Mouse (Mus musculus) forebrain, embryonic 12.5 days (tissue): ENCODE results near the gene Fgr. TPM values are rescaled to one million over a fixed set of nuclear protein-coding genes. Genes with fewer than 3 reads are reported as not detected.

Experiments
- ATAC-seq: fragments of 200-750 bp; cut with Nextera tagmentation; 2 replicates; pipeline ENCODE4 v1.8.0; 2017; ENCODE audit warnings: moderate TSS enrichment; ENCODE audit not compliant: low FRiP score
- H3K27ac ChIP-seq: fragments of 300-500 bp; sonication (generic); 2 replicates; pipeline ENCODE4 v1.5.1; 2016; ENCODE audit warnings: mild to moderate bottlenecking
- H3K27me3 ChIP-seq: fragments of 300-500 bp; sonication (generic); 2 replicates; pipeline ENCODE4 v1.6.1; 2016; ENCODE audit warnings: mild to moderate bottlenecking
- H3K36me3 ChIP-seq: fragments of 300-500 bp; sonication (generic); replicated peaks from 2 replicates; pipeline ENCODE4 v1.6.1; 2016; ENCODE audit warnings: mild to moderate bottlenecking
- H3K4me1 ChIP-seq: fragments of 300-500 bp; sonication (generic); 2 replicates; pipeline ENCODE4 v1.6.1; 2016
- H3K4me2 ChIP-seq: fragments of 300-500 bp; sonication (generic); 2 replicates; pipeline ENCODE4 v1.6.1; 2016; ENCODE audit warnings: mild to moderate bottlenecking, moderate library complexity
- H3K4me3 ChIP-seq: fragments of 300-500 bp; sonication (generic); replicated peaks from 2 replicates; pipeline ENCODE4 v1.5.1; 2016; ENCODE audit warnings: mild to moderate bottlenecking
- H3K9ac ChIP-seq: fragments of 300-500 bp; sonication (generic); 2 replicates; pipeline ENCODE4 v1.6.1; 2016; ENCODE audit warnings: mild to moderate bottlenecking
- H3K9me3 ChIP-seq: fragments of 300-500 bp; sonication (generic); 2 replicates; pipeline ENCODE4 v1.6.1; 2016
- WGBS: fragments of 180-500 bp; shearing (Covaris S2); methylation state at CpG from one replicate; pipeline ENCODE4 v1.1.7; 2016; 5-methylcytosine and 5-hydroxymethylcytosine counted together
- polyA plus RNA-seq: library from polyadenylated mRNA; unstranded; fragments of >200 nt; fragmentation: Nextera tagmentation; extraction: Ambion mirVana; gene quantifications from 2 replicates; pipeline ENCODE4 v1.2.1, GENCODE M21; 2016

The Fgr gene
- polyA plus RNA-seq, 1 experiment from 2014 or later: 0.20 TPM

GRCm38 (mm10) chr4:133024404-133024803 lies 50.5 kb downstream of the Fgr start:
- H3K27me3 ChIP-seq: no peaks in the 10 kb centered on the region
- no peak overlapping the region for H3K4me3 ChIP-seq
- H3K9me3 ChIP-seq: no peaks in the 10 kb centered on the region
- peaks cover 89% of the 10 kb centered on the region for H3K4me1 ChIP-seq
- 23% methylated on average over 4 of the region's 4 CpGs for WGBS
- ATAC-seq: no peak
- no peak overlapping the region for H3K4me2 ChIP-seq
- H3K27ac ChIP-seq: peak overlapping the region; percentile 8; the same call in 1 of the 2 replicates
- no peaks in the 10 kb centered on the region for H3K36me3 ChIP-seq
- no peak overlapping the region for H3K9ac ChIP-seq

- Histone ChIP-seq H3K36me3 (no peaks in the 10 kb centered on the region), H3K4me2 (no peak overlapping the region; the same call in 1 of the 2 replicates), H3K9me3 (no peaks in the 10 kb centered on the region), H3K27ac (peak overlapping the region; percentile 56), H3K27me3 (no peaks in the 10 kb centered on the region), H3K4me3 (no peak overlapping the region), H3K4me1 (peaks cover 86% of the 10 kb centered on the region), H3K9ac (peak overlapping the region; percentile 25; the same call in 1 of the 2 replicates)
- no peak for ATAC-seq
- WGBS: 23% methylated on average over 10 of the region's 10 CpGs
Measured at GRCm38 (mm10) chr4:133024969-133025685, 51.2 kb downstream of the Fgr start.

- Histone ChIP-seq H3K9me3 (no peaks in the 10 kb centered on the region), H3K9ac (0 out of 2 replicates have a peak overlapping the region, but pooled peaks have one; percentile 17), H3K27me3 (no peaks in the 10 kb centered on the region), H3K4me2 (no peak overlapping the region), H3K4me1 (peaks cover 75% of the 10 kb centered on the region), H3K27ac (peak overlapping the region; percentile 50), H3K4me3 (no peak overlapping the region), H3K36me3 (no peaks in the 10 kb centered on the region)
- 80% methylated on average over 10 of the region's 10 CpGs for WGBS
- no peak for ATAC-seq
Measured at GRCm38 (mm10) chr4:133026272-133026671, 52.4 kb downstream of the Fgr start.

GRCm38 (mm10) chr4:133026826-133027375 lies 53.0 kb downstream of the Fgr start:
- no peak for ATAC-seq
- H3K9me3 ChIP-seq: no peaks in the 10 kb centered on the region
- H3K4me3 ChIP-seq: no peak overlapping the region
- 12% methylated on average over 2 of the region's 2 CpGs for WGBS
- no peaks in the 10 kb centered on the region for H3K27me3 ChIP-seq
- no peak overlapping the region for H3K4me2 ChIP-seq
- H3K9ac ChIP-seq: 0 out of 2 replicates have a peak overlapping the region, but pooled peaks have one; percentile 17
- 0 out of 2 replicates have a peak overlapping the region, but pooled peaks have one; percentile 50 for H3K27ac ChIP-seq
- H3K4me1 ChIP-seq: peaks cover 68% of the 10 kb centered on the region
- H3K36me3 ChIP-seq: no peaks in the 10 kb centered on the region

- H3K27me3 ChIP-seq: no peaks in the 10 kb centered on the region
- H3K36me3 ChIP-seq: no peaks in the 10 kb centered on the region
- H3K4me3 ChIP-seq: no peak overlapping the region
- H3K4me1 ChIP-seq: peaks cover 60% of the 10 kb centered on the region
- no peaks in the 10 kb centered on the region for H3K9me3 ChIP-seq
- no peak overlapping the region for H3K9ac ChIP-seq
- no peak overlapping the region for H3K4me2 ChIP-seq
- 59% methylated on average over 10 of the region's 10 CpGs for WGBS
- no peak overlapping the region for H3K27ac ChIP-seq
- ATAC-seq: no peak
Measured at GRCm38 (mm10) chr4:133027721-133028120, 53.8 kb downstream of the Fgr start.

- no peak overlapping the region for H3K4me3 ChIP-seq
- no peak overlapping the region for H3K27ac ChIP-seq
- 92% methylated on average over 6 of the region's 6 CpGs for WGBS
- no peaks in the 10 kb centered on the region for H3K27me3 ChIP-seq
- H3K9ac ChIP-seq: no peak overlapping the region
- H3K36me3 ChIP-seq: no peaks in the 10 kb centered on the region
- no peak overlapping the region for H3K4me2 ChIP-seq
- no peaks in the 10 kb centered on the region for H3K9me3 ChIP-seq
- ATAC-seq: no peak
- H3K4me1 ChIP-seq: peaks cover 55% of the 10 kb centered on the region
Measured at GRCm38 (mm10) chr4:133028193-133028592, 54.3 kb downstream of the Fgr start.

GRCm38 (mm10) chr4:133028875-133029274 lies 55.0 kb downstream of the Fgr start:
- no peak overlapping the region for H3K4me2 ChIP-seq
- H3K9ac ChIP-seq: no peak overlapping the region
- no peaks in the 10 kb centered on the region for H3K36me3 ChIP-seq
- H3K27me3 ChIP-seq: no peaks in the 10 kb centered on the region
- ATAC-seq: no peak
- no peak overlapping the region for H3K4me3 ChIP-seq
- H3K4me1 ChIP-seq: peaks cover 49% of the 10 kb centered on the region
- WGBS: 84% methylated on average over 6 of the region's 6 CpGs
- H3K9me3 ChIP-seq: no peaks in the 10 kb centered on the region
- no peak overlapping the region for H3K27ac ChIP-seq

- H3K4me1 ChIP-seq: peaks cover 19% of the 10 kb centered on the region
- H3K36me3 ChIP-seq: no peaks in the 10 kb centered on the region
- no peaks in the 10 kb centered on the region for H3K9me3 ChIP-seq
- H3K27me3 ChIP-seq: peaks cover 25% of the 10 kb centered on the region
- no peak overlapping the region for H3K4me2 ChIP-seq
- H3K27ac ChIP-seq: no peak overlapping the region
- WGBS: 90% methylated on average over 8 of the region's 8 CpGs
- ATAC-seq: no peak
- no peak overlapping the region for H3K4me3 ChIP-seq
- no peak overlapping the region for H3K9ac ChIP-seq
Measured at GRCm38 (mm10) chr4:133032410-133033095, 58.7 kb downstream of the Fgr start.

- H3K4me2 ChIP-seq: no peak overlapping the region
- no peaks in the 10 kb centered on the region for H3K9me3 ChIP-seq
- no peak overlapping the region for H3K27ac ChIP-seq
- no peak overlapping the region for H3K9ac ChIP-seq
- H3K4me3 ChIP-seq: no peak overlapping the region
- 82% methylated on average over 10 of the region's 10 CpGs for WGBS
- H3K4me1 ChIP-seq: peaks cover 30% of the 10 kb centered on the region
- H3K36me3 ChIP-seq: no peaks in the 10 kb centered on the region
- H3K27me3 ChIP-seq: peaks cover 45% of the 10 kb centered on the region
- no peak for ATAC-seq
Measured at GRCm38 (mm10) chr4:133034478-133034877, 60.6 kb downstream of the Fgr start.

GRCm38 (mm10) chr4:133035446-133035845 lies 61.6 kb downstream of the Fgr start:
- ATAC-seq: no peak
- Histone ChIP-seq H3K36me3 (no peaks in the 10 kb centered on the region), H3K9ac (no peak overlapping the region), H3K27me3 (peaks cover 54% of the 10 kb centered on the region), H3K4me1 (peaks cover 36% of the 10 kb centered on the region), H3K9me3 (no peaks in the 10 kb centered on the region), H3K27ac (no peak overlapping the region), H3K4me3 (no peak overlapping the region), H3K4me2 (no peak overlapping the region)
- 74% methylated on average over 1 of the region's 1 CpGs for WGBS

- Histone ChIP-seq H3K9me3 (no peaks in the 10 kb centered on the region), H3K36me3 (no peaks in the 10 kb centered on the region), H3K4me1 (peaks cover 36% of the 10 kb centered on the region), H3K4me2 (no peak overlapping the region), H3K27ac (no peak overlapping the region), H3K27me3 (peaks cover 59% of the 10 kb centered on the region), H3K9ac (no peak overlapping the region), H3K4me3 (no peak overlapping the region)
- 84% methylated on average over 3 of the region's 3 CpGs for WGBS
- ATAC-seq: no peak
Measured at GRCm38 (mm10) chr4:133035946-133036345, 62.1 kb downstream of the Fgr start.

- no peak overlapping the region for H3K9ac ChIP-seq
- no peak overlapping the region for H3K4me2 ChIP-seq
- H3K27ac ChIP-seq: no peak overlapping the region
- H3K27me3 ChIP-seq: peaks cover 69% of the 10 kb centered on the region
- H3K9me3 ChIP-seq: no peaks in the 10 kb centered on the region
- WGBS: 45% methylated on average over 9 of the region's 9 CpGs
- peaks cover 48% of the 10 kb centered on the region for H3K4me1 ChIP-seq
- ATAC-seq: no peak
- no peaks in the 10 kb centered on the region for H3K36me3 ChIP-seq
- no peak overlapping the region for H3K4me3 ChIP-seq
Measured at GRCm38 (mm10) chr4:133037293-133037692, 63.4 kb downstream of the Fgr start.
